Mouse (Mus musculus) ovary, postnatal 36 days (tissue): ENCODE data around the gene Tex14.
"Not testable (repeated sequence)": the region's sequence is repeated elsewhere in the genome, so short reads cannot be mapped to it uniquely, and the experiment has no call there.

Experiments used
- DNase-seq: peaks from one replicate; pipeline ENCODE4 v3.0.0; 2022; ENCODE audit warnings: low spot score, mixed read lengths

The Tex14 gene

GRCm38 (mm10) chr11:87448476-87449199 lies 43.8 kb downstream of the Tex14 start:
- DNase-seq: peak; percentile 29

- DNase-seq: no peak
Observed at GRCm38 (mm10) chr11:87449200-87449547, 44.3 kb downstream of the Tex14 start.

- not testable (repeated sequence) for DNase-seq
Observed at GRCm38 (mm10) chr11:87449847-87450246, 45.0 kb downstream of the Tex14 start.

- DNase-seq: not testable (repeated sequence)
Observed at GRCm38 (mm10) chr11:87452779-87453178, 47.9 kb downstream of the Tex14 start.

GRCm38 (mm10) chr11:87453216-87454034 lies 48.6 kb downstream of the Tex14 start:
- peak; percentile 37 for DNase-seq

GRCm38 (mm10) chr11:87454035-87454690 lies 49.3 kb downstream of the Tex14 start:
- no peak for DNase-seq

GRCm38 (mm10) chr11:87455573-87455972 lies 50.7 kb downstream of the Tex14 start:
- no peak for DNase-seq

GRCm38 (mm10) chr11:87455984-87456383 lies 51.1 kb downstream of the Tex14 start:
- DNase-seq: no peak

GRCm38 (mm10) chr11:87460566-87460965 lies 55.7 kb downstream of the Tex14 start:
- DNase-seq: peak; percentile 33

- DNase-seq: peak; percentile 81
Observed at GRCm38 (mm10) chr11:87461780-87462460, 57.1 kb downstream of the Tex14 start.

- no peak for DNase-seq
Observed at GRCm38 (mm10) chr11:87462461-87463242, 57.8 kb downstream of the Tex14 start.

- DNase-seq: no peak
Observed at GRCm38 (mm10) chr11:87463243-87463540, 58.3 kb downstream of the Tex14 start.

GRCm38 (mm10) chr11:87463792-87464430 lies 59.0 kb downstream of the Tex14 start:
- not testable (repeated sequence) for DNase-seq

GRCm38 (mm10) chr11:87465990-87466593 lies 61.2 kb downstream of the Tex14 start:
- DNase-seq: no peak

- DNase-seq: peak; percentile 13
Observed at GRCm38 (mm10) chr11:87467491-87468277, 62.8 kb downstream of the Tex14 start.

GRCm38 (mm10) chr11:87468278-87468655 lies 63.4 kb downstream of the Tex14 start:
- DNase-seq: peak; percentile 23

GRCm38 (mm10) chr11:87468706-87469315 lies 63.9 kb downstream of the Tex14 start:
- DNase-seq: no peak

GRCm38 (mm10) chr11:87470807-87471698 lies 66.2 kb downstream of the Tex14 start:
- DNase-seq: peak; percentile 69

- DNase-seq: not testable (repeated sequence)
Observed at GRCm38 (mm10) chr11:87471699-87471997, 66.8 kb downstream of the Tex14 start.
